Mouse (Mus musculus): Measurements from ENCODE around the gene Cyp2c65.

Cyp2c65 gene

GRCm38 (mm10) chr19:39060719-39061118 is at the start of gene Cyp2c65:
Cyp2c65 (plus strand) TSS chr19:39061015.
- DNase-seq (ENCODE audit: low read depth, low spot score) = no peak

DNA sequence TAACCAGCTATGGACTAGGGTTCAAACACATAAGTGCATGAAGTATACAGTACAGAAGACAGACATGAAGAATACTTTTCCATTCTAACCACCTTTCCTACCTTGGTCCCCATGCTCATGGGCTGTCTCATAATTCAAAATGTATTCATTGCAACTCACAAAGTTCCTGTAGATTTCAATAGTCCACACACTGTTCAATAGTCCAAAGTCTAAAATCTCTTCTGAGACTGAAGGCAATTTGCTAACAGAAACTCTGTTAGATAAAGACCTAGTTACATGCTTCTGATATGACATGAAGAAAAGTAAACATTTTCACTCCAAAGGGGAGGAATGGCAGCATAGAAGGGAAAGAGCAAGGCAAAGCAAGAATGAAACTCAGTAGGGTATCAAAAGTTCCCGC is 2.9 kb upstream of the Cyp2c65 start:
- no peak for DNase-seq (ENCODE audit: low read depth, low spot score)

- DNase-seq (ENCODE audit: low read depth, low spot score) = peak; percentile 33
Observed at GRCm38 (mm10) chr19:39098779-39099178, 38.0 kb downstream of the Cyp2c65 start.

GRCm38 (mm10) chr19:39113644-39114043 is 52.8 kb downstream of the Cyp2c65 start, which contains the start of gene Cyp2c66:
Cyp2c66 (plus strand) TSS chr19:39113898.
- DNase-seq (ENCODE audit: low read depth, low spot score) = no peak
